Comparison of ENCODE assay signal across 9 mouse cellular contexts in genomic region chr13:71006117-71006516, GRCm38 (mm10).
DNase-seq lines count a peak whose midpoint lies in the region; ATAC-seq and TF ChIP-seq lines count a peak whose summit lies in the region.
"Had no signal": no experiment of that assay in that cellular context is flagged by ENCODE, and none has a peak within 500 bp of the region (broad histone marks: within the 10 kb centered on the region; RNA-seq: fewer than 3 reads in every experiment).

No protein-coding gene starts in this region.

- TF ChIP-seq EP300 in liver, embryonic 14.5 days (IDR thresholded peaks at IDR 0.05; ENCODE audit: low read depth), result no peak

- H3K4me1 ChIP-seq in liver, embryonic 12.5 days, result no peaks in the 10 kb centered on the region
- no peaks in the 10 kb centered on the region for H3K4me1 ChIP-seq in embryonic facial prominence, embryonic 11.5 days (ENCODE audit: control insufficient read depth, insufficient read depth, low read length)
- no peaks in the 10 kb centered on the region for H3K4me1 ChIP-seq in intestine, embryonic 16.5 days (ENCODE audit: control insufficient read depth, insufficient read depth, low read length)
- peaks cover 0 to 3% of the 10 kb centered on the region in 2 experiments; a peak in 1 of 4 replicates for H3K4me1 ChIP-seq in liver, embryonic 14.5 days (replicated peaks; ENCODE audit: control insufficient read depth in 2 of 2, insufficient read depth in 2 of 2, low read length in 1 of 2)

- 8% methylated on average over 1 of the region's 1 CpGs for WGBS in liver, embryonic 12.5 days (ENCODE audit: insufficient replicate concordance)
- 11% methylated on average over 1 of the region's 1 CpGs for WGBS in embryonic facial prominence, embryonic 11.5 days
- WGBS in intestine, embryonic 16.5 days, result 16% methylated on average over 1 of the region's 1 CpGs
- 11% methylated on average over 1 of the region's 1 CpGs for WGBS in liver, embryonic 14.5 days (ENCODE audit: insufficient replicate concordance)

- TF ChIP-seq CTCF in liver, embryonic 14.5 days (IDR thresholded peaks at IDR 0.05; ENCODE audit: low read depth), result peak; percentile 63

- no peaks in the 10 kb centered on the region for H3K27me3 ChIP-seq in liver, embryonic 12.5 days (replicated peaks)
- no peaks in the 10 kb centered on the region for H3K27me3 ChIP-seq in embryonic facial prominence, embryonic 11.5 days (ENCODE audit: control insufficient read depth, insufficient read depth, low read length)
- H3K27me3 ChIP-seq in intestine, embryonic 16.5 days (replicated peaks; ENCODE audit: control insufficient read depth, insufficient read depth, low read length), result no peaks in the 10 kb centered on the region
- no peaks in the 10 kb centered on the region for H3K27me3 ChIP-seq in liver, embryonic 14.5 days (ENCODE audit: control insufficient read depth, insufficient read depth, low read length)

- no peaks in the 10 kb centered on the region for H3K36me3 ChIP-seq in liver, embryonic 12.5 days
- no peaks in the 10 kb centered on the region for H3K36me3 ChIP-seq in embryonic facial prominence, embryonic 11.5 days (replicated peaks; ENCODE audit: control insufficient read depth, insufficient read depth, low read depth, low read length)
- H3K36me3 ChIP-seq in intestine, embryonic 16.5 days (ENCODE audit: control insufficient read depth, insufficient read depth, low read length), result no peaks in the 10 kb centered on the region
- H3K36me3 ChIP-seq in liver, embryonic 14.5 days (replicated peaks; ENCODE audit: control insufficient read depth, insufficient read depth, low read depth), result no peaks in the 10 kb centered on the region

- H3K4me2 ChIP-seq in liver, embryonic 12.5 days, result no peak overlapping the region
- H3K4me2 ChIP-seq in embryonic facial prominence, embryonic 11.5 days (ENCODE audit: low read depth, low read length), result no peak overlapping the region
- H3K4me2 ChIP-seq in intestine, embryonic 16.5 days (ENCODE audit: low read depth, low read length), result no peak overlapping the region
- H3K4me2 ChIP-seq in liver, embryonic 14.5 days (ENCODE audit: low read depth), result no peak overlapping the region

- no peak overlapping the region for H3K27ac ChIP-seq in liver, embryonic 12.5 days
- no peak overlapping the region for H3K27ac ChIP-seq in embryonic facial prominence, embryonic 11.5 days (replicated peaks; ENCODE audit: low read depth, low read length)
- H3K27ac ChIP-seq in intestine, embryonic 16.5 days (ENCODE audit: low read length), result no peak overlapping the region
- H3K27ac ChIP-seq in liver, embryonic 14.5 days, result no peak overlapping the region

- DNase-seq in liver, result peak; percentile 33
- peak; percentile 18 for DNase-seq in adrenal gland, adult 2 months
- DNase-seq in embryonic facial prominence, embryonic 11.5 days (ENCODE audit: low spot score), result peak; percentile 80
- DNase-seq in liver, embryonic 14.5 days (ENCODE audit: low read depth in 3 of 3, low spot score in 3 of 3), result peak in 1 of 3 experiments; percentile 12
- peak; percentile 27 for DNase-seq in right cerebral cortex, postnatal 25 days
- no peak for DNase-seq in spleen, postnatal 14 days (ENCODE audit: low spot score in 2 of 2)

- no peak for ATAC-seq in liver, embryonic 12.5 days
- ATAC-seq in embryonic facial prominence, embryonic 11.5 days (replicated peaks; ENCODE audit: insufficient number of reproducible peaks, low FRiP score, low TSS enrichment, low read depth), result no peak
- ATAC-seq in intestine, embryonic 16.5 days, result 0 out of 2 replicates have a peak, but pooled peaks have one; percentile 50
- no peak for ATAC-seq in liver, embryonic 14.5 days (ENCODE audit: insufficient read depth)

- no peak overlapping the region for H3K9ac ChIP-seq in liver, embryonic 12.5 days
- H3K9ac ChIP-seq in embryonic facial prominence, embryonic 11.5 days (replicated peaks; ENCODE audit: low read length), result no peak overlapping the region
- H3K9ac ChIP-seq in intestine, embryonic 16.5 days (ENCODE audit: low read depth, low read length), result no peak overlapping the region
- no peak overlapping the region for H3K9ac ChIP-seq in liver, embryonic 14.5 days (replicated peaks)

- no peaks in the 10 kb centered on the region for H3K9me3 ChIP-seq in liver, embryonic 12.5 days (replicated peaks)
- H3K9me3 ChIP-seq in embryonic facial prominence, embryonic 11.5 days (replicated peaks; ENCODE audit: control insufficient read depth, low read length), result no peaks in the 10 kb centered on the region
- H3K9me3 ChIP-seq in intestine, embryonic 16.5 days (ENCODE audit: control insufficient read depth, low read length), result no peaks in the 10 kb centered on the region
- H3K9me3 ChIP-seq in liver, embryonic 14.5 days (ENCODE audit: control insufficient read depth, low read length), result no peaks in the 10 kb centered on the region

- no peak overlapping the region for H3K4me3 ChIP-seq in liver, embryonic 12.5 days
- H3K4me3 ChIP-seq in embryonic facial prominence, embryonic 11.5 days (ENCODE audit: low read depth, low read length), result no peak overlapping the region
- no peak overlapping the region for H3K4me3 ChIP-seq in intestine, embryonic 16.5 days (ENCODE audit: low read length)
- H3K4me3 ChIP-seq in liver, embryonic 14.5 days (ENCODE audit: insufficient read depth in 1 of 2, low read depth in 2 of 2, low read length in 2 of 2), result no peak overlapping the region
- H3K4me3 ChIP-seq: erythroblast, embryonic 14.5 days had no signal

Comparison
In these comparisons a context has a peak if more than half of its experiments do, and no peak if none do; other contexts are left out.
1. DNase-seq: peak in liver (single experiment), adrenal gland, adult 2 months (single experiment), embryonic facial prominence, embryonic 11.5 days (single experiment) and right cerebral cortex, postnatal 25 days (single experiment); none in spleen, postnatal 14 days (0 of 2).